Mouse (Mus musculus) monocyte, adult 2 months (primary cell): ENCODE data around the gene Kcnq5.
"Not testable (repeated sequence)": the region's sequence is repeated elsewhere in the genome, so short reads cannot be mapped to it uniquely, and the experiment has no call there.

ENCODE experiments used
- DNase-seq, 2 experiments: peaks; one replicate each; pipeline ENCODE4 v3.0.0; 2022; ENCODE audit warnings: low spot score in 2 of 2, low read depth in 1 of 2

Gene Kcnq5

DNA sequence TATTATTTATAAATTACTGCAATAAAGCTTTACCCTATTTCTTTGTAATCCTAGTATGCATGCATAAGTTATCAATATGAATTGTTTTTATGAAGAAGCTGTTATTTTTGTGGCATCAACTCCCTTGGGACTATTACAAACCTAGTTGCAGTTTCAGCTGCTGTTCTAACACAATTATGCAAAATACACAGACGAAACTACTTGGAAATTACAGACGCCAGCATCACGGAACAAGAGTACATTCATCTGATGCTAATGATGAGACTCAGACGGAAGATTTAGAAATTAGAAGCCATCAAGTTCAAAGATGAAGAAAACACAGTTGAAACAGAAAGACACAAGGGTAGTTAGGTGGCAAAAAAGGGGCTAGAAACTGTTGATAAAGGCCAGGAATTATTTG is 310.9 kb downstream of the Kcnq5 start:
- DNase-seq, result no peak

DNA sequence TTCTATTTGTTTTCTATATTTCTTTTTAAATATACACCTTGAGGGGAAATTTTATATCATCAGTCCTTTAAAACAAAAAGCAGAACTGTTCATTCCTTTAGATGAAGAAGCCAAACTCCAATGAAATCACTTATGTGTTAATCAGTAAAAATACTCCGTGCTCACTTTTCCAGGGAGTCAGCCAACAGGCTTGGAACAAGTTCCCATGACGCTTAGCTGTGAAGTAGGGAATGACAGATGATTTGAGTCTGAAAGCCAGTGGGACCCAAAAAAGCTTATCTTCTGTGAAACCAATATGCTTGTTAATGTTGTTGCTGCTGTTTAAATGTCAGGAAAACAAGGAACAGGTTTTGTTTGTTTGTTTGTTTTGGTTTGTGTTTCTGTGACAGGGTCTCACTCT is 326.3 kb downstream of the Kcnq5 start:
- DNase-seq, result no peak

DNA sequence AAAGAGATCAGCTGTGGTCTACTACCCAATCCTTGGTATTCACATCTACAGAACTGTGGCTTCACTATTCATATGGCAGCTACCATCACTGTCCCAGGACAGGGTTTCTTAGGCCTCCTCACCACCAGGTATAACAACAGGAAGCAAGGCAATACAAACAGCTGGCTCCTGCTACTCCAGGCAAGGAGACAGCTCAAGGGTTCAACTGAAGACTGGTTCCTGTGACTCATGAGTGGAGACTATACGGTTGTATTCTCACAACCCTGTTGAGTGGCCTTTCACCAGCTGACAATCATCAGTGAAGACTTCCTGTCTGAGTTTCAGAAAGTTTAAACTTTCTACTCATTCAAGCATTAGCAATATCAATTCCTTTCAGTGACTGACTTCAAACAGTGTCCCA is 327.7 kb downstream of the Kcnq5 start:
- no peak for DNase-seq

DNA sequence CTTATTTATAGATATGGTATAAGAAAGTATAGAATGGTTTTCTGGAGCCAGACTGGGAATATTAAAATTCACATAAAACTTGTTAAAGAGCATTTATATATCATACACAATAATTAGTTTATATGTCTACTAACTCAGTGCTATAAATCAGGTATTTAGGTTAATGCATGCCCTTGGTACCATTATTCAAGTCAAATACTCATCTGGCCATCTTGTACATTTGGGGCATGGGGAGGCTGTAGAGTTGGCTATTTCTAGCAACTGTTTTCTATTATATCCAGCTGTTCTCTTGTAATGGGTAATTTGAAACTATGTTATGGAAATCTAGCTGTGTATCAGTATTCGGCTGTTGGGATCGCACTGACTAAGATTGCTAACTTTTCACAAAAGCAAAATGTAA is 339.3 kb downstream of the Kcnq5 start:
- DNase-seq, result no peak

DNA sequence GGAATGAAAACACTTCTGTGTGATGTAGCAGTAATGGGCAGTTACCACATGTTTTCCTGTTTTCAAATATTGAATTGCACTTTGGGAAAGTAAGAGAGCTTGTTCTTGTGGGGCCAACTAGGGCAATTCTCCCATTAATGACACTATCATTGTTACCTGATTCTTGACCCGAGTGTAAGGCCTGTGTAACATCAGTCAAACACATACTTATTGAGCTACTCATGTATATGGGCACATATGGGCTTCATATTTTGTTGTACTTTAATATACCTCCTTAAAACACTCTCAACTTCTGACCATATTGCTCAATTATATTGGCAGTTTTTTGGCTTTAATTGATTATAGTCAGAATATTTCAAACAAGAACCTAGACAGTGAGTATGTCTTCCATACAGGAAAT is 339.7 kb downstream of the Kcnq5 start:
- DNase-seq, result no peak

DNA sequence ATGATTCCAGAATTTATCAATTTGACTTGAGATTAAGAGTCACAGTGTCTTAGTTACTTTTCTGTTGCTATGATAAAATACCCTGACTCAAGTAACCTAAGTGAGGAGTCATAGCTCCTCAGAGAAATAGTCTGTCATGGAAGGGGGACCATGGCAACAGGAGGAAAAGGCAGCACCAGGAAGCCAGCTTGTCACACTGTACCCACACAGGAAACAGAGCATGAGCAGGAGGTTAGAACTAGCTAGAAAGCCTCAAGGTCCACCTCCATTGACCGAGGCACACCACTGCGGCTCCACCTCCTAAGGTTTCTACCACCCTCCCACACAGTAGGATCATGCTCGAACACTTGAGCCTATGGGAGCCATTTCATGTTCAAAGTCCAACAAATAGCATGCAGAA is 343.0 kb downstream of the Kcnq5 start:
- no peak for DNase-seq

DNA sequence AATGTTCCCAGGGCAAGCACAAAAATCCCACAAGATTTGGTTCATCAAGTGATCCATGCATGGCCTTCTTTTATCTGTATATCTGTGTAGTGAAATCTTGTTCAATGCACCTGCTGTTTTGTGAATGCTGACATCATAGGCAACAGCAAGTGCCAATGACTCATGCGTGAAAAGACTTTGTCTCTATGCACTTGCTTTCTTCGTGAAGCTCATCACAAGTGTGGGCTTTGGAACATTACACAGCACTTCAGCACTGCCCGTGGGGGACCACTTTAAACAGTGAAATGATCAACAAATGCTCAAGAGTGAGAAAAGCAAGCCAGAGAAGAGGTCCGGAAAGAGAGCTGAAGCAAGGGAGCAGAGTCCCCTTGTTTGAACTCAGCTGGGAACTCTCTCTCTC is 345.1 kb downstream of the Kcnq5 start:
- no peak for DNase-seq

DNA sequence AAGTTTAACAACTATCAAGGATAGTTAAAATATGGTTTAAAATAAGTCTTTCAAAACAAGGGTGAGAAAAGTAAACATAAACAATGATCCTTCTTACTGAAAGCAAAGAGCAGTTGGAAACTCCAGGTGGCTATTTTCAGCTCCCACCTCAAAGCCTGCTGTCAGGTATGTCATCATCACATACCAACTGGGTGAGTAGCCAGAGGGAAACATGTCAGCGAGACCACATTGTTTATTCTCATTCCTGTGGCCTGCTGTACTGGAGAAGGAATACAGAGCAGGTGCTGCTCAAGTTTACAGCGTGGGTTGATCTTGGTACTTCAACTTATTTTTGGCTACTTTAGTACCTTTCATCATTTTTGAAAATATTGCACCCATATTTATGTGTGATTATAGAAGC is 347.8 kb downstream of the Kcnq5 start:
- no peak for DNase-seq

DNA sequence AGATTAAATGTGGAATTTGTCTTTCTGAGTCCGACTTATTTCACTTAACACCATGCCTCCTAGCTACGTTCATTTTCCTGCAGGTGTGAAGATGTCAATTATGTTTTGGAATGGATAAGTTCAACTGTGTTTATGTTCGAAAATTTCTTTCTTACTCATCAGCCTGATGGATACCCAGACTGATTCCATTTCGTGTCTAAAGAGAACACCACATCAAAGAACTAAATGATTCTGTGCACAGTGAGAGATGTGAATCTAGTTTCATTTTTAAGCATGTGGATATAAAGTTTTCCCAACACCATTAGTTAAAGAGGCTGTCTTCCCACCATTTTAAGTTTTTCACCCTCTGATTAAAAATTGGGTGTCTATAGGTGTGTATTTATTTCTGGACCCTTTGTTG is 357.7 kb downstream of the Kcnq5 start:
- no peak for DNase-seq

DNA sequence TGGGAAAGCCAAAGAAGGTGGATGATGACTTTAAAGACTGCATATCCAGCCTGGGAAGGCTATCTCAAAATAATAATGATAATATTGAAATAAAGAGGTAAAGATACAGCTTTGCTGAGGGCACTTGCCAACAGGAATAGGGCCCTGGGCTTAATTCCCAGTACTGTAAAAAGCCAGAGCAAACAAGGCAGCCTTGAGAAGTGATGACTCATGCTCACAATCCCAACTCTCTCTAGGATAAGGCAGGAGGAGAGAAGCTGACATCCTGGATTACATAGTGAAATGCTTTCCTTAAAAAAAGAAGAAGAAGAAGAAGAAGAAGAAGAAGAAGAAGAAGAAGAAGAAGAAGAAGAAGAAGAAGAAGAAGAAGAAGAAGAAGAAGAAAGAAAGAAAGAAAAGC is 359.2 kb downstream of the Kcnq5 start:
- no peak for DNase-seq

DNA sequence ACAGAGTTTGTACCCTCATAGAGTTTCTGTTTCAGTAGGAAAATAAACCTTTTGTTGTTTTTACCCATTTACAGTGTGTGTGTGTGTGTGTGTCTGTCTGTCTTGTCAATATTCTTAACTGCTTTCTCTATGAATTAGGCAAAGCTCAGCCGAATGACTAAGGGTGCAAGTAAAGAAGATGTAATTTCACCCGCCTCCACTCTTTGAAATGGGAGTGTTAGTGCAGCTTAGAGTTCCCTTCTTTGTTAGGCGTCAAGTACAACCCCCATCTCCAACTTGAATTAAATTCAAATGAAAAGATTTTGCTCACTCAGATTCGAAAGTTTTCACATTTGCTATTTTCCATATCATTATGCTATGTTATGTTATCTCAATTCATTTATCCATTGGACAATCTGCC is 361.1 kb downstream of the Kcnq5 start:
- DNase-seq, result no peak

DNA sequence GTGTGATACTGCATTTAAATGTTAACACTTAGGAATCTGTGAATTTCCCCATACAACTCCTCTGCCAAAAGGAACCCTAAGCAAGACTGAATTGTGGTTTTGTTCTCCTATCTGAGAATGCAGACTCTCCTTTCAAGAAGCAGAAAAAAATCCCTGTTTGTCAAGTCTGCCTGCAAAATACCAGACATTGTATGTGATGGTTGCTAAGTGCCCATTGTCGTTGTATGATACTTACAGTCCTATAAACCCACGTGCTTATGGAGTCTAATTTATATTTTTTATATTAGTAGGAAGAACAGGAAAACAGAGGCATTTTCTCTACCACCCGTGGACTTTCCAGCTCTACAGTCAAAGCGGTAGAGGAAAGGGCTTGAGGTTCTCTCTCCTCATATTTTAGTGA is 367.9 kb downstream of the Kcnq5 start:
- DNase-seq, result no peak

DNA sequence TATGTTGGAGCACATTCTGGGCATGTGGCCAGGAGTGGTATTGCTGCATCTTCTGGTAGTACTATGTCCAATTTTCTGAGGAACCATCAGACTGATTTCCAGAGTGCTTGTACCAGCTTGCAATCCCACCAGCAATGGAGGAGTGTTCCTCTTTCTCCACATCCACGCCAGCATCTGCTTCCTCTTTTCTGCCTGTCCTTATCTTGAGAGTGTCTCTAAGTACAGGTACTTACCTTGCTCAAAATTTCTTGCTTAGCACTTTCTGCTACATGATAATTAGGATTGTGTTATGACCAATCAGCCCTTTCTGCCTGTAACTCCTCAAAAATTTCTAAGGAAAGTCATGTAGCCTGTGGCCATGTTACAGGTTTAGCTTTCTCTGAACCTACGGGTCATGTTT is 394.3 kb downstream of the Kcnq5 start:
- DNase-seq, result not testable (repeated sequence)

DNA sequence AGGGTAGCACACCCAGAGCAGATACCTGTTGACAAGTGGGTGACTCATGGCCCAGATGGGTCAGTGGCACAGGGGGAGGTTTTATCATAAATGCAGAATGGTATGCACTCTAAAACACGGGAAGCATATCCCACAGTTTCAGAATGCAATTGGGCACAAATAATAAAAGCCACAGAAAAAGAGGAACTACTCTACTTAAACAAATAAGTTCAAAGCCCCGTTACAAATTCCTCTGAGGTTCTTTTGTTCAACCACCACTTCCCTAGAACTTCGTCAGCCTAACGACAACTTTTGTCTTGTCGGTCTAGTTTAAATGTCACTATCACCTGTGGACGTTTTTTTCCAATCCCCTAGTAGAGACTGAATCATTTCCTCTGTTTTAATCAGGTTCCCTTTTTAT is 407.1 kb downstream of the Kcnq5 start:
- no peak for DNase-seq

DNA sequence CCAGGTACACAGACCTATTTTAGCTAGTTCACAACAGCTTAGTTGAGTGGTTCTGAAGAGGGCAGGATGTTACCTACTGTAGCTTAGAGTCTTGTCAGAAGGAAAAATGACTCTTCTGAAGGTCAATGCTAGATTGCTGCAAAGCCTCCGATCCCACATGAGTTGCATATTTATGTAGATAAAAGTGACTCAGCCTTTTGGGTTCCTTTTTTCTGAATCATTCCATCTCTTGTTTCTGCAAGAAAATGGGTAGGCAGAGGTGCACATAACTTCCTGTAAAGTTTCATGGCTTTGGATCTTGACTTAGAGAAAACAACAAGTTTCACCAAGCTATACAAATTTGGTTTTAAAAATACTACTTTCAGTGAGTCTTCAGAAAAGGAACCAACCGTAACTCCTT is 409.0 kb downstream of the Kcnq5 start:
- no peak for DNase-seq

DNA sequence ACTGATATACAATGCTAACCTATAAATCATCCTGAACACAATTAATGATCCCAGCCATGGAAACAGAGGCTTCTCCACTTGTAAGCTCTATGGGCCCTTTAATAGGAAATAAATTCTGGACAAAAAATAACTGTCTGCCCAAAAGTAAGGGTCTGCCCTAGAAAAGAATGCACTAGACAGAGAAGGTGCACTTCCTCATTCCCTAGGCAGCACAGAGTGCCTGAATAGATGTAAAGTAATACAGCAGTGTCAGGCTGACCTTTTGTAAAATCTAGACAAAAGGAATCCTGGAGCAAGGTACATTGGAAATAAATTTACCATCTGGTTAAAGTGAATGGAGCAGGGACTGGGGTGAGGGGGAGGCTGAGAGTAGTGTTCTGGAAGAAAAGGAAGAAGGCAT is 417.8 kb downstream of the Kcnq5 start:
- no peak for DNase-seq

DNA sequence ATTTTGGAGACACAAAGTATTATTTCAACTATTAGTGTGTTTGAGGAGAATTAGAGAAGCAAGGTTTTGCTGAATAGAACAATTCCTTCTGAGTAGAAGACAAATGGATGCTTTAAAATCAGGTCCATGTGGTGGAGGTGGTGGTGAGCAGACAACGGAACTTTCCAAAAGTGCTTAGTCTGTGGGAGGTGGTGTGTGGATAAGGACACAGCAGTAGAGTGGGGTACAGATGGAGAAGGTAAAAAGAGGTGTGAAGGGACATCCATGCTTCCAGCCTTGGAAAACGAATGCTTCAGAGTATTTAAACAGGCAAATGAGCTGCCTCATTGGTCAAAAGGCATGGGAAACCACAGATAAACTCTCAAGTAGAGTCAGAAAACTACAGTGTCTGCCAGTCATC is 422.3 kb downstream of the Kcnq5 start:
- no peak for DNase-seq

DNA sequence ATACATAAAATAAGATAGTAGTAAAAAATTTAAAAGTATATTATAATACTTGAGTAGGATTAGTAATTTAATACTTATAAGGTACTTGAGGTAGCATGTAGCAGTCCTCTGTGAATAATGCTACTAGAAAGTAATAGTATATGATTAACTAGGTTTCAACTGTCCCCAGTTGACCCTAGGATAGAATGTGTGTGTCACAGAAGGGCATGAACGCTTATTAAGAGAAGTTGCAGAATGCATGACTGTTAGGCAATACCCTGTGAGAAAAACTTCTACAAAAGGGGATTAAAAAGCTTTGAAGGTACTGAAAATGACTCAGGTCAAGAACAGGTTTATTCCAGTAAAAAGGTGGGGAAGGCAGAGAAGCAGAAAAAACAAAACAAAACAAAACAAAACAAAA is 430.9 kb downstream of the Kcnq5 start:
- DNase-seq, result no peak

DNA sequence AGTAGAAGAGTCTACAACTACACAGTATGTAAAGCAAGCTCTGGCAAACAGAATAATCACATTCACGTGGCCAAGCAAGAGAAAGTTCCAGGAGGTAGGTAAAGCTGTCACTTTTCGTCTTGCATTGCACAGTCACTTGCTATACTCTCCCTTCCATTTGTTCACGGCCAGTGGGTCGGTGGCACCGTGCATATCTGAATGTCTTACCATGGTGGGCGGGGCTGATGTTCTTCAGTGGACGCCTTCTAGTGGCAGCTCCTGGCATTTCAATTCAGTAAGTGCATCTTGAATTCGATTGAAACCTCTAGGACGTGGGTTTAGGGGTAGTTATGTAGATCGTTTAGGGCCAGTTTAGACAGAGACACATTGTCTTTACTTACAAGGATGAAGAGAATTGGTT is 439.7 kb downstream of the Kcnq5 start:
- DNase-seq, result no peak

DNA sequence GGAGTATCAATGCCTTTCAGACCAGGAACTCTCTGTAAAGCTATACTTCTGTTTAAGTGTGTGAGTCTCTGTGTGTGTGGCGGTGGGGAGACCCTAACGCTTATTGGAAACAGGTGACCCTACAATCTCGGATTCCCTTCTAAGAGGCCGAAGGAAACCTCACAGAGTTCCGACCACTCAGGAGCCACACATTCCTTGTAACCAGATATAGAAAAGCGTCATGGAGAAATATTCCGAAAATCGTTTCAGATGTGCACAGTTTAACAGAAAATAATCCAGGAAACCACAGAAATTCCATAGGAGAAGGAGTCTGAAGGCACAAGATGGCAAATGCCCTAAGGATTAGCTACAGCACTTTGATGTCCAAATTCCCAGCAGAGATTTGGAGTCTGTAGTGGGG is 440.3 kb downstream of the Kcnq5 start:
- no peak for DNase-seq

DNA sequence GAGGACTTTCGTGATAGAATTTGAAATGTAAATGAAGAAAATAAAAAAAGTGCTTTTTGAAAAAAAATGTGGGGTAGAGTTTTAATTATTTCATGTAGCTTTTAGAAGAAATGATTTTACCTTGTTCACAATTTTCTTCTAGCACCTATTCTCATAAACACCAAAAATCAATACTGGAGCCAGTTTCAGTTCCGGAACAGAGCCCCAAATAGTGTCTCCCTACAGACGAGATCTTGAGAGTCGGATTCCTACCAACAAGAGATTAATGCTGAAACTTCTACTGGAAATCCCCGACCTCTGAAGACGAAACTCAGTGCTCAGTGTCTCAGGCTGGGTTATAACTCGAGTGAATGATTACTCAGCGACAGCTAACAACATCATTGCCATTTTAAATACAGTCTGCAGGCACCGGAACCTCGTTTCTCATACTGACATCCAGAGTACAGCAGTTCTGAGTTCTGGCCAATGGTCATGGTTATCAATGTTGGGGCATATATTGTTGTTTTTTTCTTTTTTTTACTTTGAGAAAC is 441.6 kb downstream of the Kcnq5 start:
- DNase-seq, result no peak

DNA sequence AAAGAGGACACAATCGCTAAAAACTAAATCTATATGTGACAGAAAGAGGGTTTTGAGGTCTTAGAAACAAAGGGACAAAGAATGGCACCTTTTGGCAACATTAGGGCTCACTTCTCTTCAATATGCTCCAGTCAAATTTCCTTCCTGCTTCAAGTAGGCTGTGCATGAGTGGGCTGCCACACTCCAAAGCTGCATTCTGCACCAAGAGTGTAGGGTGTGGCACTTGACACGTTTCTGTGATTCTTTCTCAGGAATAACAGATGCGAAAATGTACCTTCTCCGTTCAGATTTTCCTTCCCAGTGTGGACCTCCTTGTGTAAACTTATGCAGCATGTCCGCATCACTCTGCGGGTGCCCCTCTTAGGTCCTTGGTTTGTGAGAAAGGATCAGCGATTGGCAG is 455.1 kb downstream of the Kcnq5 start:
- no peak for DNase-seq

DNA sequence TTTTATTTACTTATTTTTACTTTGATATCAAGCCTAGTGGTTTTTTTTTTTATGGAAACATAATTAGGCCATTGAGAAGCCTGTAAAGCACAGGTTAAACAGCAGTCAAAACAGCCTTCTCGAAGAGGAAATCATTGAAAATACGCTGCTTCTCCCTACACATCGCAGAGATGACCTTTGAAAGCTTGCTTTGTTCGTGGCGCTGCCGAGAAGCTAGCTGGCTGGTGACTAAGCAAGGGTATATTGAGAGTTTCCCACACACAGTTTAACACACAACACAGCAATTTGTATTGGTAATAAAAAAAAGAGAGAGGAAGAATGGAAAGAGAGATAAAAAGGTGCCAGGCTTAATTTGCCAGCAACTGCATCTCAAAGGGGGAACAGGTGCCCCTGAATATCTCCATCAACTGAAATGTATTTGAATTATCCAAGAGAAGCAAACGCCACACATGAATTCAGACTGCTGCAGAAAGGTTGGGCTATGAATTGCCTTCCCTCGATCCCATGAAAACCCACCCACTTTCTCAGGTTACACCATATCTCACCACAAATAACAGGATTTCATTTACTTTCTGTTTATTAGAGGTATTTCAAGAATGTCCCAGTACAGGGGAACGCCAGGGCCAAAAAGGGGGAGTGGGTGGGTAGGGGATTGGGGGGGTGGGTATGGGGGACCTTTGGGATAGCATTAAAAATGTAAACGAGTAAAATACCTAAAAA is 461.8 kb downstream of the Kcnq5 start:
- no peak for DNase-seq

DNA sequence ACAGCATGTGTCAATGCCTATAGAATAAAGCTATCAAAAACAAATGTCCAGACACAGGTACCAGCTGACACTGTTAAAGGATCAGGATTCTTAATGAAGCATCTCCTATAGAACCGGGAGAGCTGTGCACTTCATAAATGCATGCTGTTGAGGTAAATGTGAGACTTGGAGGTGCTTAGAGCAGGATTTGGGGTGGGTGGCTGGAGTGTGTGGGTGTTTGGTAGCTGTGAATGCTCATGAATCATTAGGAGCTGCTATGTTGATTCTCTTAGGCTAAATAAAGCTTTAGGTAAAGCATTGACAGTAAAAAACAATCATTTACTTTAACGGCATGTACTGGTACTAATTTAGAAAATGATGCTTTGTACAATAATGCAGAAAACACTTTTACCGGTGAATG is 465.4 kb downstream of the Kcnq5 start:
- DNase-seq, result no peak
